Mouse (Mus musculus) 416B (cell line): ENCODE results near the gene Icos.
A peak's percentile ranks its signal among the peaks of the same experiment; 100 is the strongest.

ENCODE experiments used
- DNase-seq: peaks from one replicate; pipeline ENCODE4 v3.0.0; 2011; ENCODE audit warnings: low read depth

Icos gene

DNA sequence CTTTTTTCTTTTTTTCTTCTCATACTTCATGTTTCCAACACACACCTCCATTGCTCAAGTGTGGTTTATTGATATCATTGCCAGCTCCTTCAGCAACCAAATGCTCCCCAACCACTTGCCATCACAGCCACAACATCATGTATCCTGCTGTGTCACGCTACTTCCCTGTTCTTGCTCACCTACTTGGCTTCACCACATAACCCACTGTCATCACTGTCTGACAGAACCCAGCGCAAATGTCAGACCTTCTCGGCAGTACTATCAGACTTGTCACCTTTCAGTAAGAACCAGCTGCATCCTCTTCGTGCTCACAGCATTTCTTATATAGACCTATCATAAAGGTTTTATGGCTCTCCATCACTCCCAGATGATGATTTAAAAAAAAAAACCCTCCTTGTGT, 61.6 kb downstream of the Icos start:
- peak; percentile 3 for DNase-seq

DNA sequence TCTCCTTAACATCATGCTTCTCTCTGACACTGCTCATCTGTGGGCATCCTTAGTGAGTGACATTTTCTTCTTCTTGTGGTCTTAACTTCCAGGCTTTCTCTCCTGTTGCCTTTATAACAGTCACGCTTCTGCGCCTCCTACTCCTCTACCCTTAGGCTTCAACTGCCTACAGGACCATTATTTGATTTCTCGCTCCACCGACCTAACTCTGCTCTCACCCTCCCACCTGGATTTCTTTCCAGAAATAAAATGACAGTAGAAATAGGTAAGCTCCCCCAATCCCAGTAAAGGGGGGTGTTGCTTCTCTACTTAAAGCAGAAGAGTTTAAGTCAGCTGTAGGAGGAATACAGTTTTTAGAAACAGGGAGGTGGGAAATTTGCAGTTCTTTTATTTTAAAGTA, 62.7 kb downstream of the Icos start:
- DNase-seq = no peak

GRCm38 (mm10) chr1:61042842-61043241, 65.1 kb downstream of the Icos start:
- no peak for DNase-seq

DNA sequence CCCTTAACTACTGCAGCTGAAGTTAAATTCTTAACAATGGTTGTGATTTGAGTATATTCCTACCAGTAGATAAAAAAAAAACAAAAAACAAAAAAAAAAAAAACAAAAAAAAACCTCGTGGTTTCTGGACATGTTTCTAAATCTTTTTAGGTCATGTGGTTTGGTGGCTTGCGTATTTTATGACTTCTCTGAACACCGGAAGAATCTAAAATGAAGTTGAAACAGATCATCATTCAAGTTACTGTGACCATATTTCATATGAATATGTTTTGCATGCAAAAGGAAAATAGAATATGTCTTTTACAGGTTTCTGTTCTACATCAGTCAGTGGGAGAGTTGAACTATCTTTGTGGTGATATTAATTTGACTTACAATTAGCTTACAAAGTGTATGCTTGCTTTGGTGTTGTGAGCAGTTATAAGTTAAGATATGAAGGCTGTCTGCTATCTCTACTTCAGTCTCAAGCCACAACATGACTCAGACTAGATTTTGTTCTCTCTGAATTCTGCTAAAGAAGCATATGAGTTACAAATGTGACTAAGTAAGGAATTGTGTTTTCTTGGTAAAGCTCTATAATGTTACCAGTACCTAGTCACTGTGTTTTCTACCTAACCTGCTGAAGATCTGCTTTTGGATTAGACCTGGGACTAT, 68.5 kb downstream of the Icos start:
- no peak for DNase-seq

GRCm38 (mm10) chr1:61047336-61047735, 69.6 kb downstream of the Icos start:
- no peak for DNase-seq
